Mouse (Mus musculus): ENCODE data around the gene Tgfa.

DNA sequence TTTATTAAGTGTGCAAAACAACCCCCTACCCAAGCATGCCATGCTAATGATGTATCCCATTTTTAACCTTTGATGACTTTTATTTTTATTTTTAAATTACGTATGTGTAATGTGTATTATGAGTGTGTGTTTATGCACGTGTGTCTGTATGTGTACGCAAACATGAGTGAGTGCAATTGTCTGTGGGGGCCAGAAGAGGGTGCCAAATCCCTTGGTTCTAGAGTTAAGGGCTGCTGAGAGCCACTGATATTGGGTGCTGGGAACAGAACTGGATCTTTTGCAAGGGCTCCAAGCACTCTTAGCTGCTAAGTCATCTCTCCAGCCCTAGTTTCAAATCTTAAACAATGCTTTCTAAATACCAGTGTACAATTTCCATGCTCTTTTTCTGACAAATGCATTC, 103.9 kb downstream of the Tgfa start:
- TF ChIP-seq POLR2A (IDR thresholded peaks at IDR 0.05; ENCODE audit: insufficient read depth, low read depth, low read length) (no peak), EP300 (IDR thresholded peaks at IDR 0.05; ENCODE audit: insufficient read depth, low read depth, low read length) (no peak), CTCF (IDR thresholded peaks at IDR 0.05) (no peak)
